Mouse (Mus musculus) neural tube, embryonic 15.5 days (tissue): ENCODE data around the gene Ctf1. TPM values are rescaled to one million over a fixed set of nuclear protein-coding genes. Genes with fewer than 3 reads are reported as not detected.

ENCODE experiments used
- ATAC-seq: fragments of 200-750 bp; cut with Nextera tagmentation; 2 replicates; pipeline ENCODE4 v1.8.0; 2017; ENCODE audit warnings: mild to moderate bottlenecking, moderate TSS enrichment, moderate library complexity; ENCODE audit not compliant: low FRiP score
- H3K27ac ChIP-seq: fragments of 300-500 bp; sonication (generic); replicated peaks from 2 replicates; pipeline ENCODE4 v1.5.1; 2015; ENCODE audit warnings: mild to moderate bottlenecking, inconsistent platforms
- H3K27me3 ChIP-seq: fragments of 300-500 bp; sonication (generic); replicated peaks from 2 replicates; pipeline ENCODE4 v1.6.1; 2015; ENCODE audit warnings: inconsistent platforms
- H3K36me3 ChIP-seq: fragments of 300-500 bp; sonication (generic); 2 replicates; pipeline ENCODE4 v1.6.1; 2015; ENCODE audit warnings: inconsistent platforms
- H3K4me1 ChIP-seq: fragments of 300-500 bp; sonication (generic); 2 replicates; pipeline ENCODE4 v1.6.1; 2015; ENCODE audit warnings: inconsistent platforms
- H3K4me2 ChIP-seq: fragments of 300-500 bp; sonication (generic); 2 replicates; pipeline ENCODE4 v1.6.1; 2015; ENCODE audit warnings: inconsistent platforms, mild to moderate bottlenecking, moderate library complexity
- H3K4me3 ChIP-seq: fragments of 300-500 bp; sonication (generic); replicated peaks from 2 replicates; pipeline ENCODE4 v1.5.1; 2015; ENCODE audit warnings: mild to moderate bottlenecking, inconsistent platforms
- H3K9ac ChIP-seq: fragments of 300-500 bp; sonication (generic); replicated peaks from 2 replicates; pipeline ENCODE4 v1.6.1; 2015; ENCODE audit warnings: mild to moderate bottlenecking, inconsistent platforms
- H3K9me3 ChIP-seq: fragments of 300-500 bp; sonication (generic); replicated peaks from 2 replicates; pipeline ENCODE4 v1.6.1; 2016; ENCODE audit warnings: inconsistent platforms
- WGBS: fragments of 180-500 bp; shearing (Covaris S2); methylation state at CpG from one replicate; pipeline ENCODE4 v1.1.7; 2015; ENCODE audit warnings: mixed read lengths; 5-methylcytosine and 5-hydroxymethylcytosine counted together
- microRNA counts: library from miRNA; unstranded; fragments of <30 nt; microRNA quantifications from one replicate; lab custom pipeline; 2016
- microRNA-seq: library from miRNA; unstranded; fragments of <30 nt; microRNA quantifications from one replicate; pipeline ENCODE4, GENCODE M21; 2017
- polyA plus RNA-seq: library from polyadenylated mRNA; unstranded; fragments of >200 nt; fragmentation: Nextera tagmentation; extraction: Ambion mirVana; gene quantifications from 2 replicates; pipeline ENCODE4 v1.2.1, GENCODE M21; 2015

Ctf1 gene
- polyA plus RNA-seq, 1 experiment from 2014 or later: 3.6 TPM

DNA sequence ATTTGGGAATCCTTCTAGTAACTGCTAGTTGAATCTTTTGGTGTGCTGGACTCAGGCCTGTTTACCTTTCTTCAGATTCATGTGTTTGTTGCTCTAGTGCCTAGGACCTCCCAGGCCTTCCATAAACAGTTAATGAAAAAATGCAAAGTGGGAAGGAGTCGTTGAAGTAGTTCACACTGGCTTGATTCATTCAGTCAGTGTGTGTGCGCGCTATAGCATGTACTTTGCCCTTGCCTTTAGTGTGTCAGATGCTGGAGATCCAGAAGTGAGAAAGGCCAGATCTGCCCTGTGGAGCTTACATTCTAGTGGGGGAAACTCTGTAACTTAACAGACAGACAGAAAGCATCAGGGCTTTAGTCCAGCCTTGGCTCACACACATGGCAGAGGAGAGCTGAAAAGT, 47.9 kb downstream of the Ctf1 start:
- Histone ChIP-seq H3K4me2 (no peak overlapping the region), H3K27ac (no peak overlapping the region), H3K36me3 (peaks cover 81% of the 10 kb centered on the region), H3K4me3 (no peak overlapping the region), H3K9ac (no peak overlapping the region), H3K4me1 (peaks cover 25% of the 10 kb centered on the region), H3K27me3 (no peaks in the 10 kb centered on the region), H3K9me3 (no peaks in the 10 kb centered on the region)
- no peak for ATAC-seq
- WGBS: 77% methylated on average over 3 of the region's 3 CpGs

DNA sequence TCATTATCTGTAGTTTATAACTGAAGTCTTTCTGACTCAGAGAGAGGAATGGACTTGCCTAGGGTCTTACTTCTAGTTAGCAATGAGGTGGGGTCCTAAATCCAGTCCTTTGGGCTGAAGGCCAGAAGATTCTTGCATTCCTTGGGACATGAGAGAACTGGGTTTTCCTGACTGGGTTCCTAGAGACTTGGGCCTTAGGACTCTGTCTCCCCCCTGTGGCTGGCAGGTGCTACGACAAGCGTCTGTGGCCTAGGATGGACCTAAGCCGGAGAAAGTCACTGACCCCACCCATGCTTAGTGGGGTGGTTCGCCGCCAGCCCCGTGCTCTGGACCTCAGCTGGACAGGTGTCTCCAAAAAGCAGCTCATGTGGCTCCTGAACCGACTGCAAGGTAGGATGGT, 48.5 kb downstream of the Ctf1 start:
- Histone ChIP-seq H3K4me1 (peaks cover 21% of the 10 kb centered on the region), H3K4me3 (no peak overlapping the region), H3K36me3 (peaks cover 81% of the 10 kb centered on the region), H3K9me3 (no peaks in the 10 kb centered on the region), H3K9ac (no peak overlapping the region), H3K27ac (no peak overlapping the region), H3K27me3 (no peaks in the 10 kb centered on the region), H3K4me2 (no peak overlapping the region)
- 45% methylated on average over 7 of the region's 7 CpGs for WGBS
- no peak for ATAC-seq

- WGBS: 94% methylated on average over 4 of the region's 4 CpGs
- Histone ChIP-seq H3K9me3 (no peaks in the 10 kb centered on the region), H3K9ac (no peak overlapping the region), H3K4me3 (no peak overlapping the region), H3K27ac (no peak overlapping the region), H3K36me3 (peaks cover 81% of the 10 kb centered on the region), H3K4me2 (no peak overlapping the region), H3K27me3 (no peaks in the 10 kb centered on the region), H3K4me1 (peaks cover 6% of the 10 kb centered on the region)
- ATAC-seq: no peak
Measured at GRCm38 (mm10) chr7:127763642-127764041, 51.1 kb downstream of the Ctf1 start.

DNA sequence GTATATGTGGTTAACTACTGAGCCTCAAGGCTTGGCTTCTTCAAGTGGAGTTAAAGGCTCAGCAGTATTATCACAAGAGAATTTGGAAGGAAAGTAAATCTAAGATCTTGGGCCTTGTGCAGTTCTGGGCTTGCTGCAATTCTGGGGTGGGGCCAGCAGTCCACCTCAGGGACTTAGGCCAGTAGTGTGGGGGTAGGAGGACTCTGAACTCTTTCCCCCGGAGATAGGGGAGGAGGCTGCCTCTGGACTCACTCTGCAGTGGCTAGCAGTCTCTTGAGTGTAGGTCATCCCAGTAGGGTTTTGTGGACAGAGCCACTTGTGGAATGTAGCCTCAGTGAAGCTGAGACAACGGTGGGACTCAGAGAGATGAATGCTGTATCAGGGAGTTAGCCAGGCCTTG, 53.2 kb downstream of the Ctf1 start:
- Histone ChIP-seq H3K27me3 (no peaks in the 10 kb centered on the region), H3K9me3 (no peaks in the 10 kb centered on the region), H3K9ac (no peak overlapping the region), H3K27ac (no peak overlapping the region), H3K4me1 (peaks cover 27% of the 10 kb centered on the region), H3K36me3 (peaks cover 66% of the 10 kb centered on the region), H3K4me2 (no peak overlapping the region), H3K4me3 (no peak overlapping the region)
- WGBS: 98% methylated on average over 2 of the region's 2 CpGs
- no peak for ATAC-seq

DNA sequence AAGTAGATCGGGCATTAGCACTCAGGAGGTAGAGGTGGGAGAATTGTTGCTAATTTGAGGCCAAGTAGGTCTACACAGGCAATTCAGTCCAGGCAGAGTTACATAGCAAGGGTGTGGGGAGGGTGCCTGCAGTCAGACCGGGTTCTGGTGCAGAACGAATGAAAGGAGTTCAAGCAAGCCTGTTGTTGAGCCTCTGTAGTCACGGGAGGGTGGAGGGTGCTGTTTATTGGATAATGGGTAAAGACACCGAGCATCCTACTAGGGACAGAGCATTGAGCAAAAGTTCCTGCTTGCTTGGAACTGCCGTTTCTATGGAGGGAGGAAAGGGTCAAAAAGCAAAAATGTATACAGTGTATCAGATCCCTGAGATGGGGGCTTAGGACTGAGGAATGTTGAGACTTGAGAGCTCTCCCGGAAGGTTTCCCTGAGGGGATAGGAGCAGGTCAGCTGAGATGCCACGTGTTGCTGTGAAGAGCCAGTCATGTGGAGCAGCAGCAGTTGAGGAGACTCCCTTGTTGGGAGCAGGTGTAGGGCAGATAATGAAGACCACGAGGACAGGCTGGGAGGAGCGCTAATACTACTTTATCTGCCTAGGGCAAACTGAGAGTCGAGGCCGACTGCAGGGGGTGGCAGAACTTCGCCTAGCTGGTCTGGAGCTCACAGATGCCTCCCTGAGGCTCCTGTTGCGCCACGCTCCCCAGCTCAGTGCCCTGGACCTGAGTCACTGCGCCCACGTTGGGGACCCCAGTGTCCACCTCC, 54.5 kb downstream of the Ctf1 start:
- 85% methylated on average over 17 of the region's 17 CpGs for WGBS
- H3K4me3 ChIP-seq: no peak overlapping the region
- no peaks in the 10 kb centered on the region for H3K27me3 ChIP-seq
- no peak overlapping the region for H3K4me2 ChIP-seq
- H3K4me1 ChIP-seq: peaks cover 32% of the 10 kb centered on the region
- H3K9ac ChIP-seq: no peak overlapping the region
- ATAC-seq: no peak
- no peaks in the 10 kb centered on the region for H3K9me3 ChIP-seq
- no peak overlapping the region for H3K27ac ChIP-seq
- peaks cover 66% of the 10 kb centered on the region for H3K36me3 ChIP-seq

MicroRNAs encoded within 50 kb of the gene (microRNA counts, 519-probe panel; counts per million panel counts)
- microRNA mmu-miR-762 (lab: Ali Mortazavi, UCI): 1,716 counts per million, percentile 27 among the panel's probes with 10 or more counts

Small RNA genes within 50 kb of the gene (microRNA-seq; reads per million reads assigned to microRNA genes)
- gene Mir762: not detected

Other genes with a start within 250 kb of the Ctf1 start
- 10.7 and 12.2 TPM in 2 replicates for gene Fbrs, start 233.5 kb upstream of the Ctf1 start, polyA plus RNA-seq
- gene Srcap, start 200.8 kb upstream of the Ctf1 start, polyA plus RNA-seq: 46.7 and 48.3 TPM in 2 replicates
- gene Gm42715, start 193.2 kb upstream of the Ctf1 start, polyA plus RNA-seq: 13.3 and 14.7 TPM in 2 replicates
- gene Tmem265, start 151.3 kb upstream of the Ctf1 start, polyA plus RNA-seq: 6.9 and 7.3 TPM in 2 replicates
- gene Phkg2, start 139.4 kb upstream of the Ctf1 start, polyA plus RNA-seq: 57.4 and 60.6 TPM in 2 replicates
- gene Ccdc189, start 124.1 kb upstream of the Ctf1 start, polyA plus RNA-seq: 7.1 and 7.4 TPM in 2 replicates
- 37.9 and 38.5 TPM in 2 replicates for gene Rnf40, start 124.0 kb upstream of the Ctf1 start, polyA plus RNA-seq
- gene Zfp629, start 96.9 kb upstream of the Ctf1 start, polyA plus RNA-seq: 14.5 and 15.8 TPM in 2 replicates
- gene Bcl7c, start 3.8 kb upstream of the Ctf1 start, polyA plus RNA-seq: 49.5 and 62.9 TPM in 2 replicates
- gene Ctf2, start 19.4 kb downstream of the Ctf1 start, polyA plus RNA-seq: 0.09 and 0.13 TPM in 2 replicates
- 6.9 and 8.7 TPM in 2 replicates for gene Fbxl19, start 31.8 kb downstream of the Ctf1 start, polyA plus RNA-seq
- gene Orai3, start 57.1 kb downstream of the Ctf1 start, polyA plus RNA-seq: 8.6 and 13.5 TPM in 2 replicates
- gene Setd1a, start 63.9 kb downstream of the Ctf1 start, polyA plus RNA-seq: 17.8 and 19.5 TPM in 2 replicates
- not detected in 2 replicates for gene Gm49388, start 72.9 kb downstream of the Ctf1 start, polyA plus RNA-seq
- gene Hsd3b7, start 87.9 kb downstream of the Ctf1 start, polyA plus RNA-seq: 9.8 and 11.6 TPM in 2 replicates
- gene Stx4a, start 111.6 kb downstream of the Ctf1 start, polyA plus RNA-seq: 20.2 and 25.4 TPM in 2 replicates
- gene Stx1b, start 111.8 kb downstream of the Ctf1 start, polyA plus RNA-seq: 66.0 and 70.8 TPM in 2 replicates
- 7.0 and 8.6 TPM in 2 replicates for gene Zfp646, start 163.5 kb downstream of the Ctf1 start, polyA plus RNA-seq
- gene Zfp668, start 164.1 kb downstream of the Ctf1 start, polyA plus RNA-seq: 28.9 and 30.4 TPM in 2 replicates
- 1.1 and 1.2 TPM in 2 replicates for gene Prss53, start 178.2 kb downstream of the Ctf1 start, polyA plus RNA-seq
- not detected in 2 replicates for gene Gm21974, start 182.7 kb downstream of the Ctf1 start, polyA plus RNA-seq
- gene Vkorc1, start 182.9 kb downstream of the Ctf1 start, polyA plus RNA-seq: 86.2 and 96.0 TPM in 2 replicates
- gene Bckdk, start 191.3 kb downstream of the Ctf1 start, polyA plus RNA-seq: 58.2 and 66.7 TPM in 2 replicates
- 41.3 and 46.1 TPM in 2 replicates for gene Kat8, start 199.8 kb downstream of the Ctf1 start, polyA plus RNA-seq
- 0.40 and 5.1 TPM in 2 replicates for gene Prss8, start 217.4 kb downstream of the Ctf1 start, polyA plus RNA-seq
- gene Prss36, start 234.0 kb downstream of the Ctf1 start, polyA plus RNA-seq: 13.9 and 16.2 TPM in 2 replicates